Mouse (Mus musculus): ENCODE data around the gene Hdac9.

The Hdac9 gene

DNA sequence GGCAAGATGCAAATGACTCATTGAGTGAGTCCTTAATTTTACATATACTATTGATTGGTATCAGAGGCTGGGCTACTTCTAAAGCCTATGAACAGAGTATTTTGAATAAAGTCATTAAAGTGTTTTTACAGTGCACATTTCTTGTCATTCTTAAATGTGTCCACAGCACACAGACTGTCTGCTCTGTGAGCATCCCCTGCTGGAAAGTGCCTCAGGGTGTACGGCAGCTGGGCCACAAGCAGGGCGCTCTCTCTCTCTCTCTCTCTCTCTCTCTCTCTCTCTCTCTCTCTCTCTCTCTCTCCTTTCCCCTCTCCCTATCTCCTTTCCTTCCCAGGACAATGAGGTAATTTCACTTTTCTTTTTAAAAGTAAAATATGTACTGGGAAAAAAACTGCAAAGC, 569.4 kb downstream of the Hdac9 start:
- no peak for DNase-seq (ENCODE audit: low spot score in 2 of 2)

DNA sequence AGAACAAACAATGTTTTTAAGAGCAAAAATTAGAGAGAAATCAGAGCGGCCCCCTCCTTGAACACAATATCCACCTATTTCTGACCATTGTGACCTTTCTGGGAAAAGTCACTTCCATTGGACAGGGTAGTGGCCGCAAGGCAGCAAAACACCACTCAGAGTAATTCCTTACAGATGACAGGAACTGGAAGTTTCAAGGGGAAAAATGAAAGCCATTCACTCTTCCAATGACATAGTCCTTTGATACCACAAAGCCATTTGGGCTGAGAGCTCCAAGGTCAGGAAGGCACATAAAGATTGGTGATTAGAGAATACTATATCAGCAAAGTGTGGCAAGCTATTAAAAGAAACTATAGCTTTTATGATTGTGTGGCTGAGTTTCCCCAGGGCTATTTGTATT, 574.1 kb downstream of the Hdac9 start:
- no peak for DNase-seq (ENCODE audit: low spot score in 2 of 2)

DNA sequence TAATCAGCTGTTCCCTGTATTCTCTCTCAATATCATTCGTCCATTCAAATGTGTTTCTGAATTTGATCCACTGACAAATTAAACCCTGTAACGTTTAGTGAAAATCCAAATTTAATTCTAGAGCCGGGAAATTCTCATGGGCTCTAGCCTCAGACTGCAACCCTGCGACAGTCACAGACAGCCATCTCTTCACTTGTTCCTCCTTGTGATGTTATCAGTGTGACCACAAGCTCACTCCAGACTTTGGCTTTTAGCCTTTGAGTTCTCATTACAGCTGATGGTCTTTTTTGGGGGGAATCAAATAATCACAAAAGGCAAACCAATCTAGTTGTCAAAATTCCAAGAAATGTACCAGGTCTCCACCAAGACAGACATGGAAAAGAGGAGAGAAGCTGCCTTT, 578.0 kb downstream of the Hdac9 start:
- DNase-seq (ENCODE audit: low spot score in 2 of 2): no peak

DNA sequence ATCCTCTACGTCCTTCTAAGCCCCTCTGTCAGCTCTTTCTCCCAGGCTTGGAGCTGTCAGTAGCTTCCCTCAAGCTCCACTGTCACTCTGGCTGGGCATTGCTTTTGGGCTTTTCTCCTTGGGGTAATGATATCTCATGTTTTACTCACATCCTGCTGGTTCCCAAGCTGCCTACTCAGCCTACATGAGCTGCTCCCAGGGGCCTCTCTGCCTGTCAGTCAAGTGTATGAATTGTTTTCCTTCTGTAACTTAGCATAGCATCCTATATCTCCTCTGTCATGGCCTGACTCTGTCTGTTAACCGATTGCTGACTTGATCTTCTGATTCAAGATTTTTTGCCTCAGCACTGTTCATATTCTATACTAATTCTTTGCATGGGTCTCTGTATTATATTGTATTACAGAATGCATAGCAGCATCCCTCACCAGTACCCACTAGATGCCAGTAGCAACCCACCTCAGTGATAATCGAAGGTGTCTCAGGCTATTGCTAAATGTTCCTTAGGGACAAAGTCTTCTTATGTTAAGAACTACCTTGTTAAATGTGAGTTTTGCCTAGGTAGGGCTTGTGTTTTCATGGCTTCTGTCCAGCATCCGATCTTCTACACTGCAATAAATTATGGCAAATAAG, 582.3 kb downstream of the Hdac9 start:
- DNase-seq (ENCODE audit: low spot score in 2 of 2): peak in 1 of 2 experiments; percentile 31

DNA sequence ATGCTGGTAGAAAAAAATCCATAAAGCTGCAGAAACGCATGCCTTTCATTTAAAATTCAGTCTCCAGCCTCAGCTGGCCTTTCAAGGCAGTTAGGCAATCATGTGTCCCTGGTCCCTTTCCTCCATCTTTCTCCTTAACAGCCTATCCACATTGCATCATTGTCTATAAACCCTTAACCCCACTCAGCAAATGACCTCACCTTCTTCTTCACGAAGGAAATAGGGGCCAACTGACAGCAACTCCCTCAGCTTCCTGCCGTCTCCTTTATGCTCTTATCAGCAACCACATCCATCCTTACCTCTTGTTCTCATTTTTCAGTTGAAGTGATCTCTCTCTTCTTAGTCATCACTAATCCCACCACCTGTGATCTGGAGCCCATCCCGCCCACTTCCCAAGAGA, 584.0 kb downstream of the Hdac9 start:
- DNase-seq (ENCODE audit: low spot score in 2 of 2): no peak

DNA sequence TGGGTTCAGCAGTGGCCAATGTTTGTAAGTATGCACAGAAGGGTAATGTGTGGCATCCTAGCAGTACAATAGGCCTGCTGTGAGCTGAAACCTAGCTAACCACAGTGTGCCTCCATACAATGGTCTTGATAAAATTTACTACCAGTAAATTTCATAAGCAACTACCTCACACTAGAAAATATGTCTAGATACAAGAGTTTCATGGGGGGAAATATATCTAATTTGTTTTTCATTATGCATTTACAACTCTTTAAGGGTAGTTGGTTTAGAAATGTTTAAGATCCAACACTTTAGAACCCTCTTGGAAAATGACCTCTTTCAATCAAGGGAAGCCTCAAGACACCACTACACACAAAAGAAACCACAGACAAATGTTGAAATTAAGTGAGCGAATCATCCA, 589.8 kb downstream of the Hdac9 start:
- no peak for DNase-seq (ENCODE audit: low spot score in 2 of 2)

DNA sequence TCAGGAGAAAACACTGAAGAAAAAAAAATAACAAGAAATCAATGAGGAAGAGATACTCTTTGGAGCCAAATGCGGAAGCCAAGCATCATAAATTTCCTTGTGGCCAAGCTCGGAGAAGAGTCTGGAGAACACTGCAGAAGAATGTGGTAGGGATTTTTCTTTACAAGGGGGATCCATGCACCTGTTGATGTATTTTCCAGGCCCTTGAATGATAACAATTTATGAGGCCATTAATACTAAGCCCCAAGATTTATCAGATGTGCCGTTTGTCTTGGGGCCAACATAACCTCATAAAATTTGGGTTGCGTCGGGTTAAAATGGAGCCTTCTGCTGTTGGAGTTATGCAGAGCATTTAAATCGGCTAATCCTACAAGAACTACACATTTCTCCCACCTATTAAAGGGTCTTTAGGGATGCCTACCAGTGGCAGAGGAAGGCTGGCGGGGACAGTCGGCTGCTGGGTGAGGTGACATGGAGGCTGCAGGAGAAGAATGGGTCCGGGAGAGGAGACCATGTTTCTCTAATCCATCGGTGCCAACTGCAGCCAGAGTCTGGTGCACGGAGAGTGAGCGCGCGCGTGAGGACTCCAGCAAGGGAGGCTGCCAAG, 604.7 kb downstream of the Hdac9 start:
- DNase-seq (ENCODE audit: low spot score in 2 of 2): no peak

DNA sequence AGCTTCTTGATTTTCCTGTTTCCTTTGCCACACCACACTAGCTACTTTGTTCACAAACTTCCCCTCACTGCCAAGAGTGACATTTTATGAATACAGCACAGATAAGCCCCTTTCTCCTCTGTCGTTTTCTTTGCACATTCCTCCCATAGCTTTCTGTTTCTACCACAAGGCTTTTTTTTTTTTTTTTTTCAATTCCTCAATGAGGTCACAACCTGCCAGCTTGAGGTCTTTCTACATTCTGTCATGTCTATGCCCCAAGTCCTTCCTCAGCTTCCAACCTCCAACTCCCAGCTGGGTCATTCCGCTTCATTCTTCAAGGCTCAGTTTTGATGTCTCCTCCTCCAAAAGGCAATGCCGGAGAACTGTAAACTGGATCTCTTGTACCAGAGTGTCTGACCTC, 611.4 kb downstream of the Hdac9 start:
- DNase-seq (ENCODE audit: low spot score in 2 of 2): no peak

DNA sequence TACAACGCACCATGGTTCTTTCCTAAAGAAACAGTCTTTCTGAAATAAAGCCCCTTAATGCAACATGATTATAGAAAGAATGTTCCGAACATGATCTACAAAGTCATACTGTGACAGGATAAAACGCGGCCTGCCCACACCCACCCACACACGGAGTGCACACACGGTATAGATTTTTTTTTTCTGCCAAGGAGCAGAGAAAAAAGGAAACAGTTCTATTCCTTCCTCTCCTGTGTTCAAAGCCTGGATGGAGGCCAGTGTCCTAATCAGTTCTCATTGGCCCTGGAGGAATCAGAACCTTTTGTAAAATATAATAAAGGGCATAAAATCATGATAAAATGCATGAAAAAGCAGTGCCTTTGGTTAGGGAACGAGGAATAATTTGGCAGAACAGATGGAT, 624.5 kb downstream of the Hdac9 start:
- DNase-seq (ENCODE audit: low spot score in 2 of 2): no peak

DNA sequence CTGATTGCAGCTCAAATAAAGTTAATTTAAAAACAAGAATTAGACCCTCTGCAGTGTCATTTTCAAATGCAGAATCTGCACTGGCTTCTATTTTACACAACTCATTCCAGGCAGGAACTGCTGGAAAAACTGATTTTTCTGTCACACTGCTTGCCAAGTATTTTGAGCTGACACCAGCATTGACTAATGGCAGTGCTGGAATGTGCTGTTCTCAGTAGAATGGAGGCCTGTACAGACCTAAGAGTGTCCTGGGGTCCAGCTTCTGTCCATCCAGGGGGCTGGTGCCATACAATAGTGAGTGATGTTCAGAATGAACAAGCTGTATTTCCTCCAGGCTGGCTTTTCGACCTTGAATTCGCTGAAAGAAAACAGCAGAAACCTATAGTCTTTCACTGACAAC, 629.7 kb downstream of the Hdac9 start:
- no peak for DNase-seq (ENCODE audit: low spot score in 2 of 2)

DNA sequence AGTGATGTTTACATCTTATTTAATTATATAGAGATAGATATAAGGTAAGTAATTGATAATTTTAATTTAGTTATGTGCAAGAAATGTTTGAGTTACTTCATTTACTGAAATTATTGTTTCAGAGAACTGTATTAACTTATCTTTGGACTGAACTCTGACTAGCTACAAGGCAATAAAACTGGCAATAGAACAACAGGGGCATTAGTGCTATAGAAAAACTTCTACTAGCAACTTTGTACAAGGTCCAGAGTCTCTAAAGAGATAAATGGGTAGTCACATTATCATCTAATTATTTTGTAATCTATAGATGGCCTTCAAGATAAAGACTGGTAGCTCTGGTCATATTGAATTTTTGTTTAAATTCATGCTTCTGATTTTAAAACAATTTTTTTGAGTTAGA, 632.0 kb downstream of the Hdac9 start:
- DNase-seq (ENCODE audit: low spot score in 2 of 2): no peak

DNA sequence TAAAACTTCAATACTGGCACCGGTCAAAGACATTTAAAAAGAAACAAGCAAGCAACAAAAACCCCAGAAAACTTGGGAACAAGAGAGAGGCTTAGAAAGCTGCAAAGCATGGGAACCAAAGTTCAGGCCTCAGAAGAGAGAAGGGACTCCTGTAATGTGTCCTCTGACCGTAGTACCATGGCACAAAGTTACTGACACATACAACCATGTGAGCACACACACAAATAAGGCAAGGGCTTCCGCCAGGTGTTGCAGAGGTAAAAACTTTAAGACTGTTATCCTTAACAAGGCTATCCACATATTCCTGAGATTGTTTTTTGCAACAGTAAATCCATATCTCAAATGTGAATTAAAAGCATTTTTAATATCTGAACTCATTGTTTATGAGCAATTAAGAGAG, 632.5 kb downstream of the Hdac9 start:
- no peak for DNase-seq (ENCODE audit: low spot score in 2 of 2)

DNA sequence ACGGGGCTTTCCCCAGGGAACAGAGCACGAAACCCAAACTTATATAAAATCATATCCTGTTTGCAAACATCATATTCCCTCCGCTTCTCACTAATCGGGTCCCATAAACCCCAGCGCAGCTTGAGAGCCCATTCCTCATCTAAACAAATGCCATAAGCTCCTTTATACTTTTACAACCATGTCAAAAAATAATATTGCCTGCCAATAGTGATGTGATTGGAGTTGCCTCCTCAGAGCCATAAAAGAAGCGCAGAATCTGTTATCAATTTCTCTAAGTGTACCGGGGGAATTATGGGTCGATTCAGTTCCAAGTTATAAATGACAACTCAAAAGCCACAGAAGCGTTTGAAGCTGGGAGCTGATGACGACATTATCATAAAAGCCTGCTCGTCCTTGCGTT, 638.1 kb downstream of the Hdac9 start:
- DNase-seq (ENCODE audit: low spot score in 2 of 2): no peak

DNA sequence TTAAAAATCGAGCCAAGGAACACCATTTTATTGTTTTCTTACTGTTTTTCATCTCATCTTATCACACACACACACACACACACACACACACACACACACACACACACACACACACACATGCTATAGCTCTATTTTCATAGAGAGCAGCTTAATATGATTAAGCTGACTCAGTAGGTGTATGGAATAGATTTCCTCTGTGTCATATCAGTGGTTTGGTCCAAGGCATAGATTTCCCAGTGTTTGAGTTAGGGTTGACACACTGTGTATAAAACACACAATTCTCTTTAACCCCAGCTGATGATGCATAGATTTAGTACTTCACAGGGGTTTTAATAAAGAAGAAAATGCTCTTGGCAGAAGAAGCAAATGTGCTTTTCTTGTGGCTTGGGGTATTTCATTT, 643.1 kb downstream of the Hdac9 start:
- DNase-seq (ENCODE audit: low spot score in 2 of 2): no peak

DNA sequence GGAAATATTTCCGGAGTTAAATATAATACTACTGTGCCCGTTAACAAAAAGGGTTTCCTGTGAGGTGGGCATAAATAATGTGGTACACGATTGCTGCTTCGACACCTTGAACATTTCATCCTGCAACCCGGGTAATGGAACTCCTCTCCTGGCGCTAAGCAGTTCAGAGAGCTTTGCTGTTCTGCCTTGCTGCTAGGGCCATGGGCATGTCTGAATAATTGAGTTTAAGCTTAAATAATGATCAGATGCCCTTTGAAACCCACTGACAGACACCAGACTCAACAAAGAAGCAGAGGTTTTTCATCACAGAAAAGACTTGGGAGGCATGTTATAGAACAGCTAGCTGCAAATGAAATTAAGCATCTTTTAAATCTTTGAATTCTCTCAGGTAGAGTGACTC, 646.8 kb downstream of the Hdac9 start:
- DNase-seq (ENCODE audit: low spot score in 2 of 2): no peak

DNA sequence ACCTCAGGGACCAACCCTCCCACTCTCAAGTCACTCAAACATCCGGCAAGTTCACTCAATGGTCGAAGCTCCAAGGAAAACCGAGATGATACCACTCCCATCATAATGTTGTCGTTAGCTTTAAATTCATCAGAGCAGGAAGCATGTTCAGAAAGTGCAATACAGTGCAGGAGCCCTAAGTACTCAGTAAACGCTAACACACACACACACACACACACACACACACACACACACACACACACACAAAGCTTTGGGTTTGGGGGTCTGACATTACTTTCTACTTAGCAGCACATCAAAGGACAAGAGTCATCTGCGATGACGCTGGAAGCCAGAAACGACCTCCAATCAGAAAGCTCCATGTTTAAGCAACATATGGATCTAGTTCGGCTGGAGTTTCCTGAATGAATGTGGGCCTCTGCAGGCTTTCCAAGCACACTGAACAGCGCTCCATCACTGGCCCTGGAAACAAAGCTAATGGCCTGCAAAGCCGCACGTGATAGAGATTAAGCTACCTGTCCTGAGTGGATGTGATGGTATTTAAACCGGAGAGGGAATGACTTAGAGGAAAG, 647.3 kb downstream of the Hdac9 start:
- no peak for DNase-seq (ENCODE audit: low spot score in 2 of 2)

DNA sequence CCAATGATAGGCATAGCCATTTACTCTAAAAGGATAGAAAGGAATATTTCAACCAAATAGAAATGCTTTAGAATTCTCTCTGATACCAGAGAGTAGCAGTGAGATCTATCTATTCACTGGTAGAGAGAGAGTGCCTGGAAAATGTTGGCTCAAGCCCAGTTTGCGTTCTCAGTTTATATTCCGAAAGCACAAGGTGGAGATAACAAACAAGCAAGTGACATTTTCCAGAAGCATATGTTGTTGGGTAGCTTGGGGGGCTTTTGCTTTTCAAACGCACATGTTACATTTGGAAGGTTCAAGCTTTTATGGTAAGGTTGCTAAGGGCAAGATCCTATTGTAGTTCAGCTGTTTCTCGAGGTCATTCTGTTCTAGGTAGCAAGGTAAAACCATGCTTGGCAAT, 657.2 kb downstream of the Hdac9 start:
- no peak for DNase-seq (ENCODE audit: low spot score in 2 of 2)

DNA sequence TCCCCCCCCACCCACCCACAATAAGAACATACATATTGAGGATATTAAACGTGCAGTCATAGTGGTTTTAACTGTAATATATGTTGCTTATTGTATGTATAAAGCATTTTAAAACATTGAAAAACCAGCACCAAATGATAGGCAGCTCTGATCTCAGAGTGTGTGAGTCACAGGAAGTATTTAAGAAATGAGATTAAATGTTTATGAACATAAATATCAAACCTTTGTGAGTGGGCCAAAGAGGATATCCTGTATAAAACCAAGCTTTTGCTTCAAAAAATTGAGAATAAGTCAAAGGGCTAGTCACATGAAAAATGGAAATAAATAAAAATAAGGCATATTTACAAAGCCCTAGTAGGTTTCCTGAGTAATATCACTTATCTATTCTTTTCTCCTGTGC, 667.7 kb downstream of the Hdac9 start:
- DNase-seq (ENCODE audit: low spot score in 2 of 2): no peak

DNA sequence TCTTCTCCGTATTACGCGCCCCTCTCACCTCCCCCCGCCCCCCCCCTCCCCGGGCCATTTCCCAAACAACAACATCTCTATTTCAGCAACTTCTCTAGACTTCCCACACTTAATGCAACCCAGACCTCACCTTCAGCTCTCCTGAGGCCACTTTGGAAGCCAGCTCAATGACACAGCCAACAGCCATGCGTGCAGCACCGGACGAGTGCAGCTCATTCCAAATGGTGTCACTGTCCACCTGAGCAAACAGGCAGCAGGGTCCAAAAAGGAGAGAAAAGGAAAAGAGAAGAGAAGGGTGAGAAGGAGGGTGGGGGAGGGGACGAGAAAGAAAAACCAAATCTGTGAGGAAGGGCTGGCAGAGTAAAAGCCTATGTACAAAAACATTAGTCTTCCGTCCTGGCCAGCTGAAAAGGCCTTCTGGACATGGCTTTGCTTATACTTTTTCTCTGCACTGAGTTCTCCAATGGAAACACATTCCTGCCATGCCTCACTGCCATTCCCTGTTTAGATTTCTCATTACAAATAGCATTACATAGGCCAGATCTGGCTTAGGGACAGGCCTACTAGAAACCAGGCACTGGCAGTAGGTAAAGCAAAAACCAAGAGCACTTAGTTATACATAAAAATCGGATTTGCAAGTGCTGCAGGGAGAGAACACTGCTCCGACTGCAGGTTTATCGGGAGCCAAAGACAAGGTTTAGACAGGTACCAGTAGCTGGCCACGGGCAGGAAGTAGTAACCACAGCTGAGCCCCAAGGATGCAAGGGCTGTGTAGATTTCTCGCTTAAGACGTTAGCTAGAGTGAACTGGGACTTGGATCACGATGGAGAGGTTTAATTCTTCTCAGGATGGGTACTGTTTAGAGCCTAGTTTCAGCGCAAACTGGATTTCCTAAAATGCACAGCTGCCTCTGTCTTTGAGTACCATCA, 668.4 kb downstream of the Hdac9 start:
- DNase-seq (ENCODE audit: low spot score in 2 of 2): no peak

DNA sequence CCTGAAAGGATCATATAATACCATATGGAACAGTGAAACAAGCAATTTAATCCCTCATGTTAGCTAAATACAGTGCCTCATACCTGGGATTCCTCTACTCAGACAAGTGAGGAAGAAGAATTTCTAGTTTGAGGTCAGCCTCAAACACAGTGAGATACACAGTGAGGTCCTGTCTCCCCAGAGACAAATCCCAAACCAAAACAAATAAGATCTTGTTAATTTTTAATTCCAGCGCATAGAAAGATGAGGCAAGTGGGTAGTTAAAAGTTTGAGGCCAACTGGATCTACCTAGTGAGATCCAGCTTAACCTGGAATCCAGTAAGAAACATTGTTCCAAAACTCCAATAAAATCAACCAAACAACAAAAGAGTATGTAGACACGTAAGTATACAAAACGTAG, 678.1 kb downstream of the Hdac9 start:
- DNase-seq (ENCODE audit: low spot score in 2 of 2): no peak

DNA sequence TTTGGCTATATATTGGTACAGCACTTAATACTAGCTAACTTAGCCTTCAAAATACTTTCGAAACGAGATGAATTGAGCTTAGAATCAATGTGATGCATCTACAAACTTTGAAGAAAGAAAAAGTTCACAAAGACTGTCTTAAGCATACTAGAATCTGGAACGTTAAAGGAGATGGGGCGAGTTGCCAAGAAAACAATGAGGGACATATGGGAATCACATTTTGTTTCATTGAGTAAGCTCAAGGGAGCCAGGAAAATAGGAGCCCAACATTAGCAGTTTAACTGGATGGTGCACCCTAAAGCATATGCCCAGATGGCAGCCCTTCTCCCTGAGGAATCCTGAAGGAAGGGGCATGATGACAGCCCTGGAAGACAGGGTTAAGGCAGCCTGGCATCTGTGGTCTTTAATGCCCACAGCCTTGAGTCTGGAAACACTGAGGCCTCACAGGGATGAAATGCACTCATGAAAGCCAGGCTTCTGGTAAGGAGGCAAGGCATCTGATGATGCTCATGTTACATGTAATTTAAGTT, 685.2 kb downstream of the Hdac9 start:
- peak; percentile 31 to 33 for DNase-seq (ENCODE audit: low spot score in 2 of 2)

DNA sequence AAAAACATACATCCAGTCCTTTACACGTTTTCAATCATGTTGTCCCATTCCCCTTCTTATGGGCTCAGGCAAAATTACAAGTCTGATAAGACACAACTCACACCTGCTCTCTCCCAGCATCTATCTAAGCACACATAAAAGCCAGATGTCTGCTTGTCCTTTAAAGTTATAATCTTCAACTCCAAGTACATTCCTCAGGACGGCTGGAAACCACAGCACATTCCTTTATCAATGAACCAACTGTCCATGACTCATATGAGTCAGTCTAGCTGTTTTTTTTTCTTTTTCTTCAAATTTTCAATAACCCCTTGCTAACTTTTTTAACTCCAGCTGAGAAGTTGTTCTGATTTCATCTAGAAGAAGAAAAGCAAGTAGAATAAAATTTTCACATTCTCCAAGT, 692.4 kb downstream of the Hdac9 start:
- DNase-seq (ENCODE audit: low spot score in 2 of 2): no peak

All from right cerebral cortex, postnatal 10 days (tissue).